Mouse (Mus musculus): ENCODE results near the gene Tmem201.

Gene Tmem201

DNA sequence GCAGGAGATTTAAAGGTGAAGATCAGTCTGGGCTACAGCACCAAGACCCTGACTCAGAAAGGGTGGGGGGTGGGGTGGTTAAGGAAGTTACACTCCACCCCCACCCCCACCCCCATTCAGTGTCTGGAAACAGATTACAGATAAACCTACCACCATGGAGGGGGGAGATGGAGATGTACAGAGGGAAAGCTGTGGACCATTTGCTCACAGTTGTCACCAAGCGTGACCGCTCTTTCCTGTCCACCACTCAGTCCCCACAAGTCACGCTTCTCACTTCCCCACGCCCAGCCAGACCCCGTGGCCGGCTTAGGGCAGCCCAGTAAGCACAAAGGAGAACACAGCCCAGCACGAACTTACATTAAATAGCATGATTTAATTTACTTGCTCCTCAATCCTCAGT is 6.3 kb upstream of the Tmem201 start:
- DNase-seq: no peak

DNA sequence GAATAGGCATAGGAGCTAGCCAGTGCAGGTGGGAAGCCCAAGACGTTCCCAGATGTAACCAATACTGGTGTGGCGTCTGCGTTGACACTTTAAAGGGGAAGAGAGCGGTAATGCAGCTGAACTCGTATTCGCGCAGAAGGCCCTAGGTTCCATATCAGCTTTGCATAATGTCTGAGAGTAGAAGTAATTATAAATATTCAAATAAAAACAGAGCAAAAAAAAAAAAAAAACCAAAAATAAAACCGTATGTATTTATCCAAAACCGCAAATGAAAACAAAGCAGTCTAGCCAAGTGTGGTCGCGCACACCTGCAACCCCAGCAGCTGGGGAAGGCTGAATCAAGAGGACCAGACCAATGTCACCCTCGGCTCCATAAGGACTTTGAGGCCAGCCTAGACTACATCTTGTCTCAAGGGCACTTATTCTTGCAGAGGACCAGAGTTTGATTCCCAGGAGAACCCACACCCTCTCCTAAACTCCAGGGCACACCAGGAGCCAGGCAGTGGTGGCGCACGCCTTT is 4.2 kb upstream of the Tmem201 start:
- no peak for DNase-seq

DNA sequence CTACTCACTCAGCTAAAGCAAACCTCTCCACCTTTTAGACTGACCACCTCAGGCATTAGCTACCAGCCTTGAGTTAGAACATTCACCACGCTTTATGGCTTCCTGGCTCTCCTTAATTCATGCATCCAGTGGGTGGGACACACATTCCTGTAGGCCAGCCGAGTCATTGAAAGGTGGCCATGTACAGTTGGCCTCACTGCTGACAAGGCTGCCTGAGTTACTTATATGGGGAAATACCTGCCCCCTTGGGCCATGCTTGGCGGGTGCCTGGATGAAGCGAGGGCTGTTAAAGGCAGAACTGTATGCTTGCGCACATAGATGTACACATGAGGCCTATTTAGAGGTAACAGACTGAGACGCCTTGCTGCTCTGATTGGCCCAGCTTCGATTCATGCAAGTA is 2.5 kb upstream of the Tmem201 start:
- DNase-seq: no peak

DNA sequence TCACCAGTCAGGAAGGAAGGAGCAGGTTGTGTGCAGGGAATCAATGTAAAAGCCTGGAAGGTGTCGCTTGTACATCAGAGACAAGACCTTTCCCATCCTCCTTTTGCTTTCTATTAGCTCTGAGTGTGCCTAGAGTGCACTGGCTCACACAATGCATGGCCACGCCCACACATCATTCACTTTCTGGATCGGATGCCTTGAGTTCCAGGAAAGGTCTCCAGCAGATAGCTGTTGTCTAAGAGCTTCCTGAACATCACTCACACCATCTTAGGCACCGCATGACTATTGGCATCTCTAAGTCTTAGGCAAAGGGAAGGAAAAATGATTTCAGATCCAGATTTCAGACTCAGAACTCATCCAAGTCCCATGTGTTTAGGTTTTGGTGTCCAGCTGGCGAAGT is 1.6 kb upstream of the Tmem201 start:
- no peak for DNase-seq

DNA sequence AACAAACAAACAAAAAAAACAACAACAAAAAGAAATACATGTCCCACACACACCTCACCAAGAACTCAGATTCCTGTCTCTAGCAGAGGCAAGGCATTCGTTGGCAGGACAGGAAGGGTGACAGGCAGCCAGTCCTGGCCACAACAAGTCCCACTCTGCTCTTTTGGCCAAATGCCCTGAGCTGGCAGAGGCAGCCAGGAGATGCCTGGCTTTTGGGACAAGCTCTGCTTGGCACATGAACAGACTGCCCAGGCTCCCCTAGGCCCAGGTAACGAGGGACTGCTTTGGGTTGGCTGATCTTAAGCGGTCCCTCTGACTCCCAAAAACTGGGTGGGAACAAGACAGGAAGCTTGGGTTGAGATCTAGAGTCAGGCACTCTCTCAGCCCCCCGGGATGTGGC is 1.3 kb downstream of the Tmem201 start:
- DNase-seq: no peak

DNA sequence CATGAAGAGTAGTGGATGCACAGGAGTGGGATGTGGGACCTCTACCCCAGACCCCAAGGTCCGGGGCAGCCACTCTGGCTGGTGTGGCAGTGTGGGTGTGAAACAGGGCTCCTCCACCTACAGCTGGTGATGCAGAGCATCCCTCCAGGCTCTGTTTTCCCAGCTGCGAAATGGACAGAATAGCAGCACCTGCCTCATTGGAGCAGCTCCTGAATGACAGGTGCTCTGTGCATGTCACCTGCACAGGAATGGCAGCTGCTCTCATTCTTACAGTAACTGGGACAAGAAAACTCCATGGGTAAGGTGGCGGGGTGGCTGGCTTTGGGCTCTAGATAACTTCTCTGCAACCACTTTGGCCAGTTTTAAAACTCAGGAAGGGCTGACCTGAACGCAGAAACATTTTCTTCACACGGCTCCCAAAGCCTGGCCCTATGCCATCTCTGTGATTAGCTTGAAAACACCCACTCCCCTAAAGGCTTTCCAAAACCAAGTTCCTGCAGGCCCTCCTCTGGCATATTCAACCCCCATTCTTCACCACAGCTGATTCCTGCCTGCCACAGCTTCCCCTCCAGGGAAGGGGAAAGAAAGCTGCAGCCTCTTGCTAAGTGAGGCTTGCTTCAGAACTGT is 2.1 kb downstream of the Tmem201 start:
- DNase-seq: no peak

DNA sequence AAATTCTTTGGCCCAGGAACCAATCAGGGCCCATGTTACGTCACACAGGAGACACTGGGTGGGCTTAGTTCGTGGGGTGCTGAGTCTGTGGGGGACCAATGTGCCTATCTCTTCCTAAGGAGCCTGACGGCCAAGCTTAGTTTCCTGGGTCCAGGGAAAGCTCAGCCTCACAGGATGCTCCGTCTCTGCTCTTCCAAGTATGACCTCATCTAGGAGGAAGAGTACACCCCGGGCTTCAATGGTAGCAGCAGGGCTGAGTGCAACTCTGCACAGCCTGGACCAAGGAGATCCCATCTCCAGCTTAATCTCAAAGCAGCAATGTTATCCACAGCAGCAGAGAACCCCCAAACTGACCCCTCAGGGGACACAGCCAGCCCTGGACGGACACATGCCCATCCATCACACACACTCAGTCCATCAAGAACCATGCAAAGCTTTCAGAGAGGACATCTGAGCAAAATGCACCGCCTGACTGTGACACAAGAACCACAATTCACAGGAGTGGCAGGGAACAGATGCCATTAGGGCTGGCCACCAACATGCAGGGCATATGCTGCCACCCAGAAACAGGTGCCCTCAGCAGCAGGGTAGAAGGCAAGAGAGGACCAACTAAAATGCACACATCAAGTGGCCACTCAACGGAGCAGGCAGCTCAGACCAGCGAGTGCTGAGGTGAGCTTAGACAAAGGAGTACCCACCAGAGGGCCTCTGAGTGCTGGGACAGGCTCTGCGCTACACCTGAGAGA is 2.9 kb downstream of the Tmem201 start:
- no peak for DNase-seq

DNA sequence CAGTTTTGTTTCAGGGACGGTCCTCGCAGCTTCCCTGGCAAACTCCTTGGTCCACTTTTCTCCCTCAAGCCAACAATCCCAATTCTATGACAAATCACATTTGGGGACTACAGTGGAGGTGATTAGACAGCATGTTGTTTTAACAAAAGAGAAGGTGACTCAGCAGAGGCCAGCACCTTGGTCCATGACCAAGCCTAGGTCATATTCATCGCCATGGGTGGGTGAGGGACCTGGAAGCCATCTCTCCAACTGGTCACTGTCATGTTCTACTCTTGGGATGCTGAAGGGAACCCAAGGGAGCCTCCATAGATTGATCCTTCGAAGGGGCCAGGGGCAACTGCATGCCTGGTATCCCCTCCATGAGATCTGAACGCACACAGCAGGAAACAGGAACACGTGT is 3.6 kb downstream of the Tmem201 start:
- no peak for DNase-seq

DNA sequence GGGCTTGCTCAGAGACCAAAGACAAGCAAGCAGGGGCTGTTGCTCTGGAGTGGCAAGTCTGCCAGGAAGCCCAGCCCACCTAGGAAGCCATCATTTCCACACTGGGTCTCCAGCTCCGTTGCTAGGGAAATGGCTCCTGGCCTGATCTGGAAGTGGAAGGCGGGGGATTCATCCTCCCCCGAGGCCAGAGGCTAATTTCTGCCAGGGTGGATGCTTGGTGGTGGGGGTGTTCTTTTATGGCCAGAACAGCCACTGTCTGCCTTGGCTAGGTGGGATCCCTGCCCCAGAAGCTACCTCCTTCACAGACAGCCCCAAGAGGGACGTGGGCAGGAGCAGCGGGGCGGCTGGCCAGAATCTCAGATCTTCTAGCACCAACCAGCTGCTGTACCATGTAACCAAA is 4.1 kb downstream of the Tmem201 start:
- DNase-seq: peak; percentile 73

DNA sequence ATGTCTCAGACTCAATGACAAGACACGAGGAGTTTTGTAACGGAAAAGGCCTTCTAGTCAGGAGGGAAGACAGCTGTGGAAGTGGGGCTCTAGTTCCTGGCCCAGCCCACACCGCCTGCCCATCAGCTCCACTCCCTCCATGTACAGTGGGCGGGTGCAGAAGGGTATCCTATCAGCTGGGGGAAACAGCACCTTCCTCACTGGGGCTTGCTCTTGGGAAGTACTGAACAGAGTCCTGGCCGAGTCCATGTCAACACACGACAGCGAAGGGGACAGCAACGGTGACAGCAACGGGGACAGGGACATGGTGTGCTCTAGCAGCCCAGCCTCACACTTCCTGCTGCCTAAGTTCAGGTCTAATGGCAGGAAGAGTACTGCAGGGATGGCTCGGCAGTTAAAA is 5.0 kb downstream of the Tmem201 start:
- DNase-seq: peak; percentile 57

DNA sequence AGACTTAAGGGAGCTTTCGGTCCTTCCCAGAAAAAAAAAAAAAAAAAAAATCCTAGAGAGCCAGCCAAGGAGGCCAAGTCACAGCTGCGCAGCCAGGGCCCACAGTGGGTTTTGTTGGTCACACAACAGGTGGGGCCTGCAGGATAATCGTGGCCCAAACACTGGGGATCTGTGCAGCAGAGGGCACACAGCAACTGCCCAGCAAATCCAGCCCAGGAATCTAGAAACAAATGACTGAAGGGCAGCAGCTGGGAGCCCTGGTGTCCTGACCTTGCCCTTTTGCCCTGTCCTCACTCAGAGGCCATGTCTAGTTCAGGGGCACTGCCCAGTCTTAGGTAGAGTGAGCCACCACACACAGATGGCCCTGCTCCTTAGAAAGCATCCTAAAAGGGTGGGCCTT is 5.5 kb downstream of the Tmem201 start:
- DNase-seq: no peak

DNA sequence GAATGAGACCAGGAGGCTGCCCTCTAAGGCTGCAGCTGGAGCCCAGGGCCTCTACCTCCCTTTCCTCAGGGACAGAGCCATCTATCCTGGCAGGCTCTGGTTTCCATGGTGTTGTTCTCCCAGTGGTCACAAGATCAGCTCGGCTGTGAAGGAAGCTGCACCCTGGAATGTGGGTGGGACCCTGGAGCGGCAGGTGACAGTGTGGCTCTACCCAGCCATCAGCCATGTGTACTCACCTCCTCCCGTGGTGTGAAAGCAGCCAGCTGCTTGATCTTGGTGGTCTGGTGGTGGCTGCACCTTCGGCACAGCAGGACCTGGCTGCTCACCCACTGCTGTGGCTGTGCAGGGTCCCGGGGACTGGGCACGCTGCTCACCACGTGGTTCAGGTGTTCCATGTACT is 7.0 kb downstream of the Tmem201 start:
- no peak for DNase-seq

DNA sequence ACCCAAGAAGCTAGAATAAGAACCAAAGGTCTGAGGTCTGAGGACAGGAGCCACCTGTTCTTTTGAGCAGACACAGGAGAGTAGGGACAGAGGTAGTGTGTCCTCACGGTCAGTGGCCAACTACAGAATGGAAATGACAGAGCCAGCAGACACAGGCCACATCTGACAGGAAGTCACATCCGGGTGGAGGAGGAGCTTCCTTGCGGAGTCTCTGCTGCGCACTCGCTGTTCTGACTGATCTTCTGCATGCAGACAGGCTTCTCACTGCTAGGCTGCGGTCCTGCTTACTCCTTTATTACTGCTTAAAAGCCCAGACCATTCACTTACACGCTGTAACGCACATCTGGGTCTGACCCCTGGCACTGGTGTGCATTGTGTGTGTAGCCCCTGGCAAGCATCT is 9.0 kb downstream of the Tmem201 start:
- DNase-seq: no peak

DNA sequence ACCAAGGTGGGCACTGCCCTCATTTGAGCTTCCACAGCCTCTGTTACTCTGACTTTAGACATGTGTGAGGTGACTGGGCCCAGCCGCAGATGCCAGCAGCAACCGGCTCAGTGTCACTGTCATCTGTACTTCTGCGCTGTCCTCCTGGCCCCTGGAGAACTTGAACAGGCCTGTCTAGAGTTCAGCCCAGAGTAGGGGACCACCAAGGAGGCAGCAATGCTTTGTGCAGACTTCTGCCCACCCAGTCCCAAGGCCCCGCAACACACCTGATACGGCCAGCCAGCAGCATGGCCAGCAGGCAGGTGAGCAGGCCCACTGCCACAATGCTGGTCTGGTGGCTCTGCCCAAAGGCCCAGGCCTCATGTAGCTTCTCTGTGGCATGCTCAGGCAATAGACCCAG is 10.2 kb downstream of the Tmem201 start:
- no peak for DNase-seq

DNA sequence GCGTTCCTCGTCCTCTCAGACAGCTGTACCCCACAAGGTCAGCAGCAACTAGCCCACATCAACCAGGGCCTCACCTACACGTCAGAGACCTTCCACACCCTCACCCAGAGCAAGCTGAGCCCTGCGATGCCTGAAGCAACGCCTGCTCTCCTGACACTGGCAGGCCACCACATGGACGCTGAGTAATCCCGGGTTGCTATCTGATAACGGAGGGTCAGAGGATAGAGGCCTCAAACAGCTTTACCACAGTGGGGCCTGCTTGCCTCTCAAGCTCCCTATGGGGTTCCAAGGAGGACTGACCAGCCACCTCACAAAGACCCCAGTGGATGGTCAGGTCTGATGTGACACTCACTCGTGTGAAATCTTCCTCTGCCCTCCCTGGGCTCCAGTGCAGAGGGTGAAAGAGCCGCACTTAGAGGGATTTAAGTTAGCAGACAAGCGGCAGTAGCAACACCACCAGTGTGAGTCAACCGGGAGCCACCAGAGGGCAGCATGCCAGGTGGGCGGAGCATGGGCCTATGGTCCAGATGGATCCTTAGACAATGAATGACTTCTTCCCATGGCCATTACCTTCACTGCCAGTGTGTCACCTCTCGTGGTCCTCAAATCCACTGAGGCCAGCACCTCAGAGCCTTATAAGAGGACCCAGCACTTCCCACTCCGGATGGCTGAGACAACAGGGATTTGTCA is 12.0 kb downstream of the Tmem201 start:
- peak; percentile 80 for DNase-seq

DNA sequence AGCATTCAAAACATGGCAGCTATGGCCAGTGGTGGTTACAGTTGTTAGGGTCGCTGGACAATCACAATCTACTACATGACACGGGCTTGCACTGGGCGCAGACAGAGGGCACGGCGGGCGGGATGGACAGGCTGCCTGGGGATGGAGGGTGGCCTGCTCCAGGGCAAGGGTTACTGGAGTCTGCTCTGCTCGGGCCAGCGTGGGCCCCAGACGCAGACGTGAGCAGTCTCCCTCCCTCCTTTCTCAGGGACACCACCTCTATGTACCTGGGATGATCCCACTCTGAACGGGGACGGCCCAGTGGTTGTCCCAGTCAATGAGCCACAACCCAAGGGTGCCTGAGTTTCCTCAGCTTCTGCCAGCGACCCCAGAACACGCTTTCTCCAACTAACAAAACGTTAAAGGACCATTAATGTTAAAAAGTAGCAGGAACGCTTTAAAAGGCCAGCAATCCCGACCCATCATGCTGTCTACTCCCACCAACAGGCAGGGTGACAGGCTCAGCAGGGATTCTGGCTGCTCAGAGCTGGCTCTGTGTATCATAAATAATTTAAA is 12.9 kb downstream of the Tmem201 start:
- DNase-seq: no peak

DNA sequence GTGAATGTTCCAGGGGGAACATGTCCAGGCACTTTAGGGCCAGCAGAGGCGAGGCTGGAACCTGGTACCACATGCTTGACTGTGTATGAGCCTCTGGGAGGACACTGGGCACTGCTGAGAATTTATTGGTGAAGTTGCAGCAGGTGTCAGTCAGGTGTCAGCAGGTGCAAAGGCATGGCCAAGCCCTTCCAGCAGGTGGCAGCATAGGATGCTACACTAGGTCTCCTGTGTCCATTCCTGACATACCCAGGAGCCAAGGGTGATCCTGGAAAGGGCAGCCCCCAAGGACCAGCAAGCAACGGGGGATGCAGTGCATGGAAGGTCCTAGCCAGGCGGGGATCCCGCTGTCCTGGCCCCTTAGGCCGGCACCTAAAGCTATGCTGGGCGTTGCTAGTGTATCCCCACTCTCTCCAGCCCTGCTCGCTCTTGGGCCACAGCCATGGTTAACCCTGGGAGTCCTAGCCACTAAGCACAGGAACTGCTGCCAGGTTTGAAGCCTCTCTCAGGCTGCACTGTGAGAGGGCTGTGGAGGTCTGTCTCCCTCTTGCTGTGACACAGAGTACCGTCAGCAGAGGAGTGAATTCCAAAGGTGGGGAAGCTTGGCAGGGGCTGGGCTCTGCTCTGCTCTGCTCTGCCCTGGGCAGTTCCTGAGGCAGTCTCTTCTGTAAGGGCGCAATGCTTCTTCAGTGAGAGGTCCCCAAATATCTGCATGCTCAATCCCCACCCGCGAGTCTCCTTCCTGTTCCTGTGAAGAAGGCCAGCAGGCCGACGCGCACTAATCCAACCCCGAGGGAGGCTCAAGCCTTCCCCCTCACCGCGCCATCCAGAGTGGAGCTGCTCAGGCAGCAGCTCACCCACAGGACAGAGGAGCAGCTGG is 13.8 kb downstream of the Tmem201 start:
- DNase-seq: peak; percentile 49

DNA sequence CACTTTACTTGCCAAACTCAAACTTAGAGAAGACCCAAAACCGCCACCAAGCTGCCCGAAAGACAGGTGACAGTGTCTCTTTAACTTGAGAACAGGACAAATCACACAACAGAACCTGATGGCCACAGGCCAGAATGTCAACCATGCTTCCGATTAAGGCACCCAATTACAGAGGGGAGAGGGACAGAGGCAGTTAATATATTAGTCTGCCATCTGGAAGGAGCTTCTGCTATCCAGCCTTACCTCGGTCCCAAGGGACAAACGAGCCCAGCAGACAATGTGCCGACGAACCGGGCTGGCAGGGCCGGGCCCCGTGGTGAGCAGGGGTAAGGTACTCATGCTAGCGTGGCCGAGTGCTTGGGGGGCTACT is 14.8 kb downstream of the Tmem201 start:
- no peak for DNase-seq

DNA sequence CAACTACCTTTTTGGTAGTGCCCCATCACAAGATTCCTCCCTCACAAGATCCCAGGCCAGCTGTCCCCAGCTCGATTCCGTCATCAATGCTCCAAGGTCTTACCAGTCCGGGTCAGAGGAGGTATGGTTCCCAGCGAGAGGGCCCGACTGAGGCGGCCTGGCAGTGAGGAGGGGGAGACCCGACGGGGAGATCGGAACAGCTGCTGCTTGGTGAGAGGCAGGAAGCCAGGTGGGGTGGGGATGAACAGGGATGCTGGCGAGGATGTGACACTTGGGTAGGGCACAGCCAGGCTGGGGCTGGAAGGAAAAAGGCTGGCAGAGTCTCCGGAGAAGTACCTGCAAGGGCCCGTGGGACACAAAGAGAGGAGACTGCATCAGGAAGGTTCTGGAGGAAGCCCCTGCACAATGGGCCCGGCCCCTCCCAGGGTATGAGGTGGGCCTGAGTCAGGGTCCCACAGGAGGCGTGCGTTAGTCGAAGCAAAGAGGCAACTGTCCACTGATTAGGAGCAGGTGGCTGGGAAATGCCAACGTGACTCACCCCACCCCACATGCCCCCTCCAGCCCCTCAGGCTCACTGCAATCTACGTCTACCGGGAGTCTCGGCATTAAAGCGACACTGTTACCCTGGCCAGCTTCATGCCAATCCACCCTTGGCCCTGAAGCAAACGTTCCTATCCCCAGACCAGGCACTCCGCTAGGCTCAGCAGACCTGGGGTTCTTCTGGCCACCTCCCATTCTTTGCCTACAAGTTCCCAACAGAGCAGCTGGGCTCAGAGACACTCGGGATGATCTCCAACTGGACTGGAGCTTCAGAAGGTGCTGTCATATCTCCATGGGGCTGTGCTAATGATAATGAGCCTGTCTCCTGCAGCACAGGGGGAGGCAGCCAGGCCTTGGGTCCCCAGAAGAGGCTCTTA is 15.5 kb downstream of the Tmem201 start:
- DNase-seq: no peak

DNA sequence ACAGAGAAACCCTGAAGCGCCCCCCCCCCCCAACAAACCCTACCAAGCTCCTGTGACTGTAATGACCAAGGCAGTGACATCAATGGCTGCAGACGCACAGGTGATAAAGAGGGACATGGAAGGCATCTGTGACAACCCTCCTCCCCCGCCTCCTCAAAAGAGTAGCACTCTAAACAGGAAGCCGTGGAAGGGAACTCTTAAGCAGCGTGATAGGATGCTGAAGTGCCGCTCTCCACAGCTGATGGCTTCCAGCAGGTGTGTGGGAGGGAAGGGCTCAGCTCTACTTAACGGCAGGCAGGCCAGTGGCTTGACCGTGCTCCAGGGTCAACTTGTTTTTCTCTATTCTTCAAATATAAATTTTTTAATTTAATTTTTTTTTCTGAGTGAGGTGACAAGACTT is 16.7 kb downstream of the Tmem201 start:
- no peak for DNase-seq

DNA sequence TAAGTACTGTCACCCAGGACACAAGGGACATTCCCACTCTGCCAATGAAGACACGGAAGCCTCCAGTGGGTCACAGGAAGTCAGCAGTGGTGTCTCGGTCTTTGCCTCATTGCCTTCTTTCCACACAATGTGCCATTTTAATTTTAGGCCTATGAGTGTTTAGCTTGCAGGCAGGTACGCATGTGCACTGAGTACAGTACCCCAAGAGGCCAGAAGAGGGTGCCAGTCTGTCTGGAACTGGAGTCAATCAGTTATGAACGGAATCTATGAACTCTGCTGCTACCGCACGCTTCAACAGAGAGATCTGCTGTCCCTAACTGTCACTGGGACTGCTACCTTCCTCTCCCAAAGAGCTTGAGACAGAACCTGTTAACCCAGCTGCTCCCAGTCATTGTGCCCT is 18.2 kb downstream of the Tmem201 start:
- no peak for DNase-seq

DNA sequence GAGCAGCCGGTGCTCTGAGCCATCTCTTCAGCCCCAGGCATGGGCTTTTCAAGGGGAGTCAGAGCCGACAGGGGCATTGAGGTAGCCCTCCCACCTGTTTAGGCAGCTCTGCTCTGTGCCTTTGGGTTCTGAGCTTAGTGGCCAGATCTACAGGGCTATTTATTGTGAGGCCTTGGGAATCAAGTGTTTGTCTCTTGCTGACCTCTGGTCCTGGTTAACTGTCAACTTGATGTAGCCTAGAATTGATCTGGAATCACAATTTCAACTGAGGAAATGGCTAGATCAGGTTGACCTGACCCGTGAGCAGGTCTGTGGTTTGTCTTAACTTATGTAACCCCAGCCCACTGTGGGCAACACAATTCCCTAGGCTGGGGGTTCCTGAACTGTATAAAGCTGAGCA is 23.3 kb downstream of the Tmem201 start:
- no peak for DNase-seq

Data from right cerebral cortex, adult 18-20 months (tissue).